In the genomic region with DNA sequence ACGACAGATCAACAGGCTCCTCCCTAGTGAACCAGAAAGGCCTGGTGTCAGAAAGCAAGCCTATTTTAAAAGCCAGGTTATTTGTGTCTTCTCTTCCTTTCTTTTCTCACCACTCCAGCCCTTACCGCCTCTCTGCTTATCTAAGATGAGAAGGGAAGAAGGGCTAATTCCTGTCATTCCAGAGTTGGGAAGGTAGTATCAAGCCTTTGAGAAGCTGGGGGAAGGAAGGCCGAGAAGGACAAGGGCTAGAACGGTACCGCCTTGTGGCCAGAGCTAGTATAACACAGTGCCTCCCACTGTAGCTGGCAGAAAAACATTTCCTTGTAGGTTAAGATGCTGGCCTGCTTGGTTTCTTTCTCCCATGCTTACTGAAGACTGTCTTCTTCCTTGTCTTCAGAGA, we compare ENCODE assay signal across 7 mouse cellular contexts. TPM values are rescaled to one million over a fixed set of nuclear protein-coding genes. Genes with fewer than 3 reads are reported as not detected.
DNase-seq lines count a peak whose midpoint lies in the region; ATAC-seq lines count a peak whose summit lies in the region.

No protein-coding gene starts in this region.

- H3K27ac ChIP-seq in heart, embryonic 16.5 days (ENCODE audit: low read length) = peak overlapping the region; percentile 62
- H3K27ac ChIP-seq in limb, embryonic 10.5 days = no peak overlapping the region

- H3K9ac ChIP-seq in heart, embryonic 16.5 days (ENCODE audit: low read length) = no peak overlapping the region

- H3K4me3 ChIP-seq in heart, embryonic 16.5 days (ENCODE audit: low read length) = no peak overlapping the region
- no peak overlapping the region for H3K4me3 ChIP-seq in limb, embryonic 10.5 days

- no peak overlapping the region for H3K4me2 ChIP-seq in heart, embryonic 16.5 days (ENCODE audit: low read depth, low read length)

- peak; percentile 49 to 55 for DNase-seq in urinary bladder, postnatal 36 days (ENCODE audit: low spot score in 2 of 2)
- no peak for DNase-seq in urinary bladder, adult 2 months (ENCODE audit: low spot score)
- peak; percentile 65 for DNase-seq in adrenal gland, adult 2 months
- peak; percentile 57 for DNase-seq in embryo, embryonic 11 days
- DNase-seq in limb, embryonic 10.5 days (ENCODE audit: low spot score) = peak; percentile 57

- H3K27me3 ChIP-seq in heart, embryonic 16.5 days (ENCODE audit: control insufficient read depth, insufficient read depth, low read length) = no peaks in the 10 kb centered on the region
- H3K27me3 ChIP-seq in limb, embryonic 10.5 days (ENCODE audit: low read depth, poor library complexity, severe bottlenecking) = no peaks in the 10 kb centered on the region

- no peaks in the 10 kb centered on the region for H3K9me3 ChIP-seq in heart, embryonic 16.5 days (replicated peaks; ENCODE audit: control insufficient read depth, low read length)
- no peaks in the 10 kb centered on the region for H3K9me3 ChIP-seq in limb, embryonic 10.5 days (replicated peaks)

- 5% methylated on average over 5 of the region's 5 CpGs for WGBS in heart, embryonic 16.5 days
- WGBS in limb, embryonic 10.5 days = 20% methylated on average over 5 of the region's 5 CpGs

- peaks cover 4% of the 10 kb centered on the region for H3K4me1 ChIP-seq in heart, embryonic 16.5 days (ENCODE audit: control insufficient read depth, insufficient read depth, low read length)
- H3K4me1 ChIP-seq in limb, embryonic 10.5 days = no peaks in the 10 kb centered on the region

- peaks cover 27% of the 10 kb centered on the region for H3K36me3 ChIP-seq in heart, embryonic 16.5 days (ENCODE audit: control insufficient read depth, insufficient read depth)
- no peaks in the 10 kb centered on the region; the same call in 1 of the 2 replicates for H3K36me3 ChIP-seq in limb, embryonic 10.5 days

- ATAC-seq in heart, embryonic 16.5 days (replicated peaks; ENCODE audit: extremely low read depth, insufficient read depth, low FRiP score) = peak; percentile 52; the same call in 1 of the 2 replicates
- ATAC-seq in monocyte, adult 5-6 weeks (replicated peaks; ENCODE audit: insufficient number of reproducible peaks, low FRiP score, low TSS enrichment, poor library complexity, severe bottlenecking) = peak; percentile 70; the same call in 1 of the 2 replicates

RNA-seq across cellular contexts. Expression of a gene that starts 24.7 kb away (rescaled TPM):
- polyA plus RNA-seq in urinary bladder, adult 2 months (2012; rRNA removed) = 49.3 and 59.6 TPM in 2 replicates
- total RNA-seq in adrenal gland, adult 2 months (2021) = 100 to 1,000 TPM; 106 to 130 TPM
- polyA plus RNA-seq in adrenal gland, adult 2 months (2012; rRNA removed) = 3.6 and 4.3 TPM in 2 replicates
- polyA plus RNA-seq in heart, embryonic 16.5 days (2015; fragmentation: Nextera tagmentation; extraction: Ambion mirVana) = 101 and 105 TPM in 2 replicates
- 147 and 148 TPM in 2 replicates for polyA plus RNA-seq in limb, embryonic 10.5 days (2016; fragmentation: Nextera tagmentation; extraction: Ambion mirVana)
- total RNA-seq in monocyte, adult 5-6 weeks (2017) = 144 to 198 TPM (median 182 TPM) in 3 replicates
